Mouse (Mus musculus): ENCODE measurements around the gene Zfp9. TPM values are rescaled to one million over a fixed set of nuclear protein-coding genes. Genes with fewer than 3 reads are reported as not detected.

Zfp9 gene
- polyA plus RNA-seq (2015; fragmentation: Nextera tagmentation; extraction: Ambion mirVana) = 1.1 TPM in 2 replicates

DNA sequence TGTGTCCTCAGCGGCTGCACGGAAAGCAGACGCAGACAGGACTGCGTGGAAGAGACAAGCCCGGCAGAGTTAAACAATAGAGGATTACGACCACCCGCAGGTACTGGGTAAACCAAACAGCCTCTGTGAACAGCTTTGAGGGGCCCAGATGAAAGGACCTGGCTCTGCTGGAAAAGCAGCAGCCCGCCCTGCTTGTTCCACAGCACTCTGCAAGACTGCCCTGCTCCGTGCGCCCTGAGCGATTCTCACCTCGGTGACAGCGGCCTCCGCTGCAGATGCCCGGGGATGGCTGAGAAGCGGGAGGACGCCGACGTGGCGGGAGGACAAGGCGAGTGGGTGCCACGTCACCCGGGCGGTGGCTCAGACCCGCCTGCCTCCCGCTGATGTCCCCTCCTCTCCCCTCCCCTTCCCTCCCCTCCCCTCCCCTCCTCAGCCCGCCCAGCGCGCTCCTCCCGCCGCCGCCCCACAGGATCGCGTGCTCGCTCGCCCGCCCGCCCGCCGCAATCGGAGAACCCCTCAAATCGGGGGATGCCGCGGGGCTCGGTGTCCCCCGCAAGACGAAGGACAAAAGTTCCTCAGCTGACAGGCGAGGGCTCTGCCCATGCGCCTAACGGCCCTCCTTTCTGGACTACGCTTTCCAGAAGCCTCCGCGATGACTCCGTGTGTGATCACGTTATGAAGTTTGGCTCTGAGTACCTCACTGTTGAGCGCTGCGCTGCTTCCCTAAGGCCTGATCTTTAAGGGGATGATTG lies at the start of gene Zfp9:
Gene Zfp9 (minus strand): TSS at position 364 of the 752 bp plus-strand sequence.
- WGBS (ENCODE audit: insufficient replicate concordance) = 1% methylated on average over 50 of the region's 57 CpGs
- Histone ChIP-seq H3K27ac (replicated peaks) (no peak within 1 kb of the TSS), H3K4me1 (replicated peaks) (0 out of 2 replicates have a peak, but pooled peaks cover 4% of the 10 kb centered on the region), H3K4me3 (replicated peaks) (peak within 1 kb of the TSS; percentile 51), H3K36me3 (replicated peaks) (no peaks in the 10 kb centered on the region), H3K4me2 (peak within 1 kb of the TSS; percentile 69), H3K27me3 (peaks cover 35% of the 10 kb centered on the region), H3K9ac (peak within 1 kb of the TSS; percentile 32; the same call in 1 of the 2 replicates), H3K9me3 (replicated peaks) (no peaks in the 10 kb centered on the region)
- ATAC-seq (ENCODE audit: insufficient read depth) = peak; percentile 87

DNA sequence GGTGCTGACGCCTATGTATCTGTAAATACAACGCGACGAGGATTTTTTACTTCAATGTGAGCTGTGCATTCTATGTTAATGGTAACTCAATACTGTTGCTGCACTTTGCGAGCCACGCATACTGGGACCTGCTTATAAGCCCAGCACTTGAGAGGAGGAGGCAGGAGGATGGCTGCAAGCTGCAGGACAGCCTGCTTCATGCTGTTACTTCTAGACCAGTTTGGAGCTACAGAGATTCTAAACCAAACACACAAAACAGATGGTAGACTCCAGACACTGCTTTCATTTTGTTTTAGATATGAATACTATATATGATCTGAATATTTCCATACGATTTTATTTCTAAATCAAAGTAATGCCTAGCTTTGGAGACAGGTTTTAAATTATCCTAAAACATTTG lies 41.5 kb upstream of the Zfp9 start:
- no peak overlapping the region for H3K4me3 ChIP-seq (replicated peaks)
- H3K9me3 ChIP-seq (replicated peaks) = no peaks in the 10 kb centered on the region
- H3K9ac ChIP-seq = no peak overlapping the region
- peaks cover 74% of the 10 kb centered on the region for H3K36me3 ChIP-seq (replicated peaks)
- no peak overlapping the region for H3K4me2 ChIP-seq
- H3K27me3 ChIP-seq = no peaks in the 10 kb centered on the region
- no peaks in the 10 kb centered on the region for H3K4me1 ChIP-seq (replicated peaks)
- H3K27ac ChIP-seq (replicated peaks) = no peak overlapping the region
- WGBS (ENCODE audit: insufficient replicate concordance) = 87% methylated on average over 7 of the region's 7 CpGs
- no peak for ATAC-seq (ENCODE audit: insufficient read depth)

DNA sequence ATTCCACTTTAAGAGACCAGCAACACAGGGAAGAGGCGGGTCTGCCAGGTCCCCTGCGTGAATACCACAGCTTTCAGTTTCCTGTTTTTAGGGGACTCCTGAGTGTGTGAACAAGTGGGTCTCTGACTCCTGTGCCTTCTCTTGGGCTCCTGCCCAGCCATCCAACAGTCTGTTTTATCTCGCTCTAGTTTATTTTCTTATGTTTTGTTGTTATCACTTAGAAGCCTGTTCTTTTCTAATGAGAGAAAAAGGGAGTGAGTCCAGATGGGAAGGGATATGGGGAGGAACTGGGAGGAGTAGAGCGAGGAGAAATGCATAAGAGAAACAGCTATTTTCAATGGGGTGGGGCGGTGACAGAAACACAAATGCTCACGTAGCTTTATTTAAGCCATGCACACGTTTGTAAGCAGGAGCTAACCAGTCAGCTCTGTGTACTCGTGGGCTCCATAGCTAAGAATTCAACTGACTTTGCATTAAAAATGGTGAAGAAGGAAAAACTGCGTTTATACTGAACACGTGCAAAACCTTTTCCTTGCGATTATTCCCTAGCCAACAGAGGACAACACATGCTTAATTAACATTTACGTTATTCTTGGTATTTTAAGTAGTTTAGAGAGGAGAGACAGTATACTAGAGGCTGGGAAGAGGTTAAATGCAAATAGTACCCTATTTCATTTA lies 34.4 kb upstream of the Zfp9 start:
- 70% methylated on average over 12 of the region's 12 CpGs for WGBS (ENCODE audit: insufficient replicate concordance)
- Histone ChIP-seq H3K36me3 (replicated peaks) (peaks cover 54% of the 10 kb centered on the region), H3K27ac (replicated peaks) (no peak overlapping the region), H3K9ac (no peak overlapping the region), H3K27me3 (no peaks in the 10 kb centered on the region), H3K4me1 (replicated peaks) (no peaks in the 10 kb centered on the region), H3K4me3 (replicated peaks) (no peak overlapping the region), H3K4me2 (no peak overlapping the region), H3K9me3 (replicated peaks) (no peaks in the 10 kb centered on the region)
- ATAC-seq (ENCODE audit: insufficient read depth) = no peak

DNA sequence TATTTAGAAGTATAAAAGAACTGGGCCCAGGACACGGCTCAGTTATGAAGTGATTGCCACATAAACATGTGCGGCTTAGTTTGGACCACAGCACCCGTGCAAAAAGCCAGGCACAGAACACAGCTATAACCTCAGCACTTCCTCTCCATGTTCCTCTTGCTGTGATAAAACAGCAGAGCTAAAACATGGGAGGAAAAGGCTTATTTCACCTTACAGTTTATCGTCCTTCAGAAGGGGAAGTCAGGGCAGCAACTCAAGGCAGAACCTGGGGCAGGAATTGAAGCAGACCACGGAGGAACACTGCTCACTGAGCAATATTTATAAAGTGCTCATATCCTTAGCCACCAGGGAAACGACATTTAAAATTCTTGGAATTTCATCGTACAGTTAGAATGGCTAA lies 19.9 kb upstream of the Zfp9 start:
- Histone ChIP-seq H3K27me3 (no peaks in the 10 kb centered on the region), H3K9ac (no peak overlapping the region), H3K36me3 (replicated peaks) (no peaks in the 10 kb centered on the region), H3K27ac (replicated peaks) (no peak overlapping the region), H3K4me2 (no peak overlapping the region), H3K9me3 (replicated peaks) (no peaks in the 10 kb centered on the region), H3K4me3 (replicated peaks) (no peak overlapping the region), H3K4me1 (replicated peaks) (no peaks in the 10 kb centered on the region)
- 52% methylated on average over 7 of the region's 7 CpGs for WGBS (ENCODE audit: insufficient replicate concordance)
- no peak for ATAC-seq (ENCODE audit: insufficient read depth)

DNA sequence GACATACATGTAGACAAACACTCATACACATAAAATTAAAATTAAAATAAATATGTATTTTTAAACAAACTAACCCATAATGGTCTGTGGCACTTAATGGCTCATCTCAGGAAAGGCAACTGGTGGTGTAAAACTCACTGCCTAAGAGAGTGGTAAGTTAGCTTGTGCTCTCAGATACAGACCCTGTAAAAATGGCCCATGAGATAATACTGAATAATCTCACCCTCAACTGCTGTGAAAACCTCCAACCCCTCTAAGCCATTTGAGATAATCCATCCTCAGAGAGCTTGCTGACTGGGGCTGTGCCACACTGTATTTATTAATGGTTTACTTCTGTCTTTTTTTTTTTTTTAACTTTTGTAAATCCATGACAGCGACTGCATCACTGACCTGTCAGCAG lies 3.0 kb upstream of the Zfp9 start:
- no peak for ATAC-seq (ENCODE audit: insufficient read depth)
- Histone ChIP-seq H3K4me3 (replicated peaks) (no peak overlapping the region), H3K36me3 (replicated peaks) (no peaks in the 10 kb centered on the region), H3K27ac (replicated peaks) (no peak overlapping the region), H3K4me2 (no peak overlapping the region), H3K4me1 (replicated peaks) (0 out of 2 replicates have a peak, but pooled peaks cover 4% of the 10 kb centered on the region), H3K9me3 (replicated peaks) (no peaks in the 10 kb centered on the region), H3K9ac (no peak overlapping the region), H3K27me3 (peaks cover 33% of the 10 kb centered on the region)
- 61% methylated on average over 1 of the region's 1 CpGs for WGBS (ENCODE audit: insufficient replicate concordance)

DNA sequence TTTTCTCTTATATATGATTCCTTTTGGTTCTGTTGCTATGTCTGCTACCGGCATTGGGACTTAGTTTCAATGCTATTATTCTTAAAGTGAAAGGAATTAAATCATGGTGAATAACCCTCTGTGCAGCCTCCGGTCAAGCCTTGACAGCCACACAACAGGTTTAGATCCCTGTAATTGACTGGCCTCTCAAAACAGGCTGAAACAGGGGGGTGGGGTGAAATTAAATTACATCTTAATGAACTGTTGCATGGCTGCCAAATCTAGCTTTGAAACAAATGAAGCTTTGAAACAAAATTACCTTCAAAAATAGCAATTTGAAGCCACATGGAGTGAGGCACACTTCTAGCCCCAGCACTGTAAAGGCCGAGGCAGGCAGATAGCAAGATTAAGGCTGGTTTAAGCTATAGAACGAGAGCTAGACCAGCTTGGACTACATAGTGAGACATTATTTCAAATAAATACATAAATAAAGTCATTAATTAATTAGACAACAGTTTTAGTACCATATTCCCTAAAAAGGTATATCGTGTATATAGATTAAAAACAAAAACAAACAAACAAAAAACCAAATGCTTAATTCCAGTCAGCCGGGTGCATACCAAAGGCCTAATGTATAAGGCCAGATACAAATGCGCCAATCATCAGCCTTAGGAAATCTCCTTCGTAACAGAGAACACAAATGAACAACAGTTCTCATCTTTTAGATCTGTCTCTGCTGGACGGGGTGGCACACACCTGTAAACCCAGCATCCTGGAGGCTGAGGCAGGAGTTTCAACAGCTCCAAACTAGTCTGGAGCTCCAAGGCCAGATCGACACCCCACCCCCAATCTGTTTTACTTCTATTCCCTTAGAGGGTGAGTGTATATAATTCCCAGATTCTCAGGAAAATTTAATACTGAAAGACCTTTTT lies 990 bp downstream of the Zfp9 start:
- no peaks in the 10 kb centered on the region for H3K9me3 ChIP-seq (replicated peaks)
- H3K4me2 ChIP-seq = peak overlapping the region; percentile 69
- H3K36me3 ChIP-seq (replicated peaks) = no peaks in the 10 kb centered on the region
- H3K27ac ChIP-seq (replicated peaks) = no peak overlapping the region
- no peak overlapping the region for H3K9ac ChIP-seq
- no peak for ATAC-seq (ENCODE audit: insufficient read depth)
- peak overlapping the region; percentile 51 for H3K4me3 ChIP-seq (replicated peaks)
- peaks cover 35% of the 10 kb centered on the region for H3K27me3 ChIP-seq
- WGBS (ENCODE audit: insufficient replicate concordance) = 52% methylated on average over 10 of the region's 10 CpGs
- 0 out of 2 replicates have a peak, but pooled peaks cover 4% of the 10 kb centered on the region for H3K4me1 ChIP-seq (replicated peaks)

DNA sequence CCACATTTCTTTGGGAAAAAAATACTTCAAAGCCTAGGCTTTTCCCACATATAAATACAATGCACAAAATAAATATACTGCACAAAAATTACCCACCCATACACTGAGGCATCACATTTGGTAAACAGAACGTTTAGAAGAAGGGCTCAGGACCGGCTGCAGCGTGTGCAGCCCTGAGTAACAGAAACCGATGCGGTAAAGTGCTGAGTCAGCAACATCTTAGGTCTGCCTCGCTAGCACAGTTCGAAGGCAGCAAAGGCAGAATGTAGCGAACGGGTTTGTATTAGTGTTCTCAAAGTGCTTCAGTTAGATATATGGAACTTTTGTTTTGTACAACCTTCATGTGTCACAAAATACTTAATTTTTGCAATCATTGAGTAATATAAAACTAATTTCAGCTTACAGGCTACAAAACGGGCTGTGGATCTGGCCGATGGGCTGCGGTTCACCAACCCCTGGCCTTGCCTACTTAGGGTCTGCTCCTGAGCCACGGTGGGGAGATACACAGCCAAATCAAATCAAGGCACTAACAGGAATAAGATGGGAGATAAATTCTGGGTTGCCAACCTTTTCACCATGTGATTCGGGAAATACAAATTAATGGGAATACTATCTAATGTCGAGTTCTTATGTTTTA lies 16.9 kb downstream of the Zfp9 start:
- 72% methylated on average over 15 of the region's 15 CpGs for WGBS (ENCODE audit: insufficient replicate concordance)
- no peak overlapping the region for H3K4me2 ChIP-seq
- H3K4me3 ChIP-seq (replicated peaks) = no peak overlapping the region
- no peaks in the 10 kb centered on the region for H3K27me3 ChIP-seq
- no peak for ATAC-seq (ENCODE audit: insufficient read depth)
- no peak overlapping the region for H3K27ac ChIP-seq (replicated peaks)
- no peak overlapping the region for H3K9ac ChIP-seq
- no peaks in the 10 kb centered on the region for H3K9me3 ChIP-seq (replicated peaks)
- peaks cover 13% of the 10 kb centered on the region; the same call in 1 of the 2 replicates for H3K36me3 ChIP-seq (replicated peaks)
- no peaks in the 10 kb centered on the region for H3K4me1 ChIP-seq (replicated peaks)

DNA sequence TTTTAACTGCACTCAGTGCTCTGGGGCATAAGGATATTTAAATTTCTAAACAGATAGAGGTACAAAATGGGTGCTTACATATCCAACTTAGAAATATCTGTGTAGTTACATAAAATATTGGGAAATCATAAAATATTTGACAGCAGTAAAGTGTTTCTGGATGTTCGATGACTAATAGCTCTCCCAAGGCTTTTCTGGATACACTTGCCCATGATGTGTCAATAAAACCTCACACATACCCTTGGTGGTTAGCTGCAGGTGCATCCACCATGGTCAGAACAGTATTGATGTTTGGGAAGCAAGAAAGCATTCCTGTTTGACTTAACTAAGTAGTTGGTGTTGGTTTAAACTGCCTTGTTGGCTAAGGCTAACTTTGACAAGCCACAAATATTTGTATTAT lies 21.4 kb downstream of the Zfp9 start:
- H3K4me2 ChIP-seq = no peak overlapping the region
- H3K9me3 ChIP-seq (replicated peaks) = no peaks in the 10 kb centered on the region
- H3K9ac ChIP-seq = no peak overlapping the region
- H3K27me3 ChIP-seq = no peaks in the 10 kb centered on the region
- no peak overlapping the region for H3K27ac ChIP-seq (replicated peaks)
- H3K4me3 ChIP-seq (replicated peaks) = no peak overlapping the region
- no peak for ATAC-seq (ENCODE audit: insufficient read depth)
- H3K4me1 ChIP-seq (replicated peaks) = peaks cover 8% of the 10 kb centered on the region
- no peaks in the 10 kb centered on the region for H3K36me3 ChIP-seq (replicated peaks)
- WGBS (ENCODE audit: insufficient replicate concordance) = 64% methylated on average over 1 of the region's 1 CpGs

DNA sequence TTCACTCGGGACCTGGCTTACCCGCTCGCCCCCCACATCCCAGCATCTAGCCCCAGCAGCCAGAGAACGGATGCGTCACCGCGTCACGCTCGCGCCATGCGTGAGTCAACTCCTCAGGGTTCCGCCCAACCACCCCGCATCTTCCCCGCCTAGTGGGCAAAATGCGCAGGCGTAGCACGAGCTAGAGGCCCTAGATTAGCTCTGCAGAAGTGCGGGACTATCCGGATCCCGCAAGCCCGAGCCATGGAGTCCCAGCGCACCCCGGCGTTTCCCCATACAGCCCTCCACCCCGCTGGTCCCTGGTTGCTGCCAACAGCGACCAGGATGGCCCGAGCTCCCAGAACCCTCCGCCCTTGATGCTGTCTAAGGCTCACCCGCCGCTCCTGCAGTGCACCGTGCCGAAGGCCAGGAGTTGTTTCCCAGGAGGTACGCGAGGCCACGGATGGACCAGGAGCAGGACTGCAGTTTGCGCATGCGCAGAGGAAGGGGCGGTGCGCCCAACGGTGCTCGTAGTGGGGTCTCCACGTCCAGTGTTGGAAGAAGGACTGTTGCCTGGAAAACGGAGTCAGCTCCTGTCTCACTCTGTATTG lies 24.0 kb downstream of the Zfp9 start, which contains the start of gene Zfp248:
Gene Zfp248 (minus strand): TSS at position 487 of the 590 bp plus-strand sequence.
- peak within 1 kb of the TSS; percentile 72; the same call in 1 of the 2 replicates for H3K27ac ChIP-seq (replicated peaks)
- peak within 1 kb of the TSS; percentile 48 for H3K9ac ChIP-seq
- peak within 1 kb of the TSS; percentile 86 for H3K4me2 ChIP-seq
- H3K27me3 ChIP-seq = no peaks in the 10 kb centered on the region
- peaks cover 8% of the 10 kb centered on the region for H3K4me1 ChIP-seq (replicated peaks)
- peak within 1 kb of the TSS; percentile 63 for H3K4me3 ChIP-seq (replicated peaks)
- H3K9me3 ChIP-seq (replicated peaks) = no peaks in the 10 kb centered on the region
- no peaks in the 10 kb centered on the region for H3K36me3 ChIP-seq (replicated peaks)
- under 1% methylated on average over 43 of the region's 43 CpGs for WGBS (ENCODE audit: insufficient replicate concordance)
- ATAC-seq (ENCODE audit: insufficient read depth) = peak; percentile 66

DNA sequence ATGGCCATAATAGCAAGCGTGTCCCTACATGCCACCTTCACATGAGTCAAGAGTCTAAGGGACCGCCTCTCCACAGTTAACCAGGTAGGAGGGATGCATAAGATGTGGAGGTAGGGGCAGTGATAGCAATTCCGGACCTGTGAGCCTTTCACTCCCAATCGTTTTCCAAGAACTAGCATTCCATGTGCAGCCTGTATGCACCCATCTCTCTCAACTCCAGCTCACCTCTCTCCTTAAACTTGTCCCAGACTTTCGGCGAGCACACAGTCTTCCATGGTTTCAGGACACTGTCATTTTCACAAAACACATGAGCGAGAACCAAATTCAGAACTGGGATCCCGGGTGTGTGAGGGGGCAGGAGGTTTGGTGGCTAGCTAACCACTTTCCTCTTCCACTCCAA lies 24.7 kb downstream of the Zfp9 start:
- H3K4me1 ChIP-seq (replicated peaks) = peaks cover 8% of the 10 kb centered on the region
- peak overlapping the region; percentile 86 for H3K4me2 ChIP-seq
- H3K4me3 ChIP-seq (replicated peaks) = peak overlapping the region; percentile 63
- no peak overlapping the region for H3K27ac ChIP-seq (replicated peaks)
- H3K36me3 ChIP-seq (replicated peaks) = no peaks in the 10 kb centered on the region
- 48% methylated on average over 8 of the region's 8 CpGs for WGBS (ENCODE audit: insufficient replicate concordance)
- no peaks in the 10 kb centered on the region for H3K27me3 ChIP-seq
- ATAC-seq (ENCODE audit: insufficient read depth) = no peak
- H3K9ac ChIP-seq = peak overlapping the region; percentile 48
- H3K9me3 ChIP-seq (replicated peaks) = no peaks in the 10 kb centered on the region
